Mouse (Mus musculus) spleen, adult 2 months (tissue): ENCODE measurements around the gene Sec13. TPM values are rescaled to one million over a fixed set of nuclear protein-coding genes. Genes with fewer than 3 reads are reported as not detected.
"Not testable (repeated sequence)": the region's sequence is repeated elsewhere in the genome, so short reads cannot be mapped to it uniquely, and the experiment has no call there.

Source experiments
- DNase-seq, 2 experiments: peaks; one replicate each; pipeline versions ENCODE4 v3.0.0 to v3.0.0-alpha.2; 2012 to 2021; ENCODE audit warnings: low spot score in 2 of 2, low read depth in 1 of 2
- H3K27ac ChIP-seq: fragments of 200-500 bp; 2 replicates; pipeline ENCODE4 v1.5.1; 2012; ENCODE audit warnings: low read length, inconsistent platforms; ENCODE audit not compliant: insufficient read depth
- H3K27me3 ChIP-seq: fragments of 200-500 bp; 2 replicates; pipeline ENCODE4 v1.6.1; 2012; ENCODE audit warnings: mild to moderate bottlenecking, moderate library complexity, low read length, inconsistent platforms; ENCODE audit not compliant: control insufficient read depth, insufficient read depth
- H3K36me3 ChIP-seq: fragments of 200-500 bp; 2 replicates; pipeline ENCODE4 v1.6.1; 2012; ENCODE audit warnings: mild to moderate bottlenecking, low read length, inconsistent platforms; ENCODE audit not compliant: control insufficient read depth, insufficient read depth
- H3K4me1 ChIP-seq: fragments of 200-500 bp; 2 replicates; pipeline ENCODE4 v1.6.1; 2011; ENCODE audit warnings: inconsistent platforms; ENCODE audit not compliant: control insufficient read depth, insufficient read depth, insufficient read length
- H3K4me3 ChIP-seq: fragments of 200-500 bp; 2 replicates; pipeline ENCODE4 v1.5.1; 2011; ENCODE audit warnings: mild to moderate bottlenecking, inconsistent platforms; ENCODE audit not compliant: insufficient read depth, insufficient read length; ENCODE audit errors: extremely low read depth
- CTCF ChIP-seq: fragments of 200-500 bp; IDR thresholded peaks from 2 replicates; pipeline ENCODE4 v1.5.1; 2011; ENCODE audit warnings: mild to moderate bottlenecking, inconsistent platforms; ENCODE audit not compliant: insufficient read depth, insufficient read length, insufficient replicate concordance; ENCODE audit errors: extremely low read depth
- POLR2A ChIP-seq: fragments of 200-500 bp; IDR thresholded peaks from 2 replicates; pipeline ENCODE4 v1.6.1; 2011; ENCODE audit warnings: low read depth, low read length, inconsistent platforms
- WGBS: fragments of 180-500 bp; shearing (Covaris S2); methylation state at CpG from one replicate; pipeline ENCODE4 v1.1.7; 2018; 5-methylcytosine and 5-hydroxymethylcytosine counted together
- polyA plus RNA-seq: library from polyadenylated mRNA; depleted of rRNA; stranded (reverse); fragments of >200 nt; gene quantifications from 2 replicates; pipeline ENCODE4 v1.2.3, GENCODE M21; 2012

Gene Sec13
- polyA plus RNA-seq, 1 experiment: 80.0 TPM

GRCm38 (mm10) chr6:113737318-113738046, 3.1 kb downstream of the Sec13 start:
- no peak overlapping the region for H3K27ac ChIP-seq
- DNase-seq: no peak
- 92% methylated on average over 9 of the region's 9 CpGs for WGBS
- TF ChIP-seq CTCF: no peak
- TF ChIP-seq POLR2A: no peak
- H3K4me3 ChIP-seq: no peak overlapping the region
- no peaks in the 10 kb centered on the region for H3K27me3 ChIP-seq
- no peaks in the 10 kb centered on the region; the same call in 1 of the 2 replicates for H3K4me1 ChIP-seq
- H3K36me3 ChIP-seq: peaks cover 23% of the 10 kb centered on the region

GRCm38 (mm10) chr6:113731296-113731695, 9.2 kb downstream of the Sec13 start:
- TF ChIP-seq POLR2A (no peak), CTCF (no peak)
- Histone ChIP-seq H3K27ac (no peak overlapping the region), H3K27me3 (no peaks in the 10 kb centered on the region), H3K4me3 (no peak overlapping the region), H3K4me1 (no peaks in the 10 kb centered on the region), H3K36me3 (peaks cover 57% of the 10 kb centered on the region)
- 88% methylated on average over 3 of the region's 3 CpGs for WGBS
- no peak for DNase-seq

GRCm38 (mm10) chr6:113728181-113728580, 12.4 kb downstream of the Sec13 start:
- TF ChIP-seq POLR2A (no peak), CTCF (no peak)
- no peak overlapping the region for H3K27ac ChIP-seq
- peaks cover 47% of the 10 kb centered on the region for H3K36me3 ChIP-seq
- no peak for DNase-seq
- 91% methylated on average over 7 of the region's 7 CpGs for WGBS
- no peaks in the 10 kb centered on the region for H3K27me3 ChIP-seq
- no peaks in the 10 kb centered on the region for H3K4me1 ChIP-seq
- H3K4me3 ChIP-seq: no peak overlapping the region

- H3K27me3 ChIP-seq: no peaks in the 10 kb centered on the region
- H3K27ac ChIP-seq: no peak overlapping the region
- no peak for TF ChIP-seq CTCF
- no peak for TF ChIP-seq POLR2A
- H3K36me3 ChIP-seq: peaks cover 34% of the 10 kb centered on the region
- H3K4me3 ChIP-seq: no peak overlapping the region
- 93% methylated on average over 4 of the region's 4 CpGs for WGBS
- no peaks in the 10 kb centered on the region for H3K4me1 ChIP-seq
- no peak for DNase-seq
These were observed 19.5 kb downstream of the Sec13 start for GRCm38 (mm10) chr6:113721061-113721460.

GRCm38 (mm10) chr6:113719878-113720277, 20.7 kb downstream of the Sec13 start, which contains the start of gene Ghrl:
Gene Ghrl (minus strand): TSS chr6:113719880.
- no peak within 1 kb of the TSS for H3K4me3 ChIP-seq
- no peaks in the 10 kb centered on the region for H3K27me3 ChIP-seq
- 96% methylated on average over 3 of the region's 3 CpGs for WGBS
- H3K27ac ChIP-seq: no peak within 1 kb of the TSS
- H3K36me3 ChIP-seq: peaks cover 33% of the 10 kb centered on the region
- no peak for TF ChIP-seq POLR2A
- TF ChIP-seq CTCF: no peak
- H3K4me1 ChIP-seq: no peaks in the 10 kb centered on the region
- no peak for DNase-seq

- peaks cover 34% of the 10 kb centered on the region for H3K36me3 ChIP-seq
- no peak for TF ChIP-seq CTCF
- TF ChIP-seq POLR2A: no peak
- H3K4me3 ChIP-seq: no peak overlapping the region
- no peak overlapping the region for H3K27ac ChIP-seq
- H3K4me1 ChIP-seq: peaks cover 10% of the 10 kb centered on the region; the same call in 1 of the 2 replicates
- H3K27me3 ChIP-seq: no peaks in the 10 kb centered on the region
- WGBS: 87% methylated on average over 3 of the region's 3 CpGs
- no peak for DNase-seq
These were observed 23.0 kb downstream of the Sec13 start for GRCm38 (mm10) chr6:113717541-113717940.

- TF ChIP-seq POLR2A (no peak), CTCF (no peak)
- 57% methylated on average over 1 of the region's 1 CpGs for WGBS
- H3K4me1 ChIP-seq: peaks cover 10% of the 10 kb centered on the region; the same call in 1 of the 2 replicates
- H3K4me3 ChIP-seq: no peak overlapping the region
- peak overlapping the region; percentile 56; the same call in 1 of the 2 replicates for H3K27ac ChIP-seq
- H3K27me3 ChIP-seq: no peaks in the 10 kb centered on the region
- peaks cover 52% of the 10 kb centered on the region for H3K36me3 ChIP-seq
- no peak for DNase-seq
These were observed 25.7 kb downstream of the Sec13 start for GRCm38 (mm10) chr6:113714797-113715196.

- 47% methylated on average over 2 of the region's 2 CpGs for WGBS
These were observed 26.3 kb downstream of the Sec13 start for GRCm38 (mm10) chr6:113714276-113714675.

GRCm38 (mm10) chr6:113713389-113713788, 27.2 kb downstream of the Sec13 start:
- not testable (repeated sequence) for DNase-seq, H3K27me3 ChIP-seq, H3K4me3 ChIP-seq, H3K27ac ChIP-seq
- H3K36me3 ChIP-seq: peaks cover 56% of the 10 kb centered on the region
- WGBS: 75% methylated on average over 5 of the region's 5 CpGs
- peaks cover 10% of the 10 kb centered on the region; the same call in 1 of the 2 replicates for H3K4me1 ChIP-seq

More at GRCm38 (mm10) chr6:113714276-113714675, 26.3 kb downstream of the Sec13 start:
- DNase-seq: no peak
- no peak overlapping the region for H3K4me3 ChIP-seq
- H3K27ac ChIP-seq: peak overlapping the region; percentile 56
- H3K4me1 ChIP-seq: peaks cover 10% of the 10 kb centered on the region; the same call in 1 of the 2 replicates
- H3K27me3 ChIP-seq: no peaks in the 10 kb centered on the region
- H3K36me3 ChIP-seq: peaks cover 56% of the 10 kb centered on the region
- TF ChIP-seq CTCF (no peak), POLR2A (no peak)
